Mouse (Mus musculus) spleen, adult 2 months (tissue): ENCODE results near the gene Dcp1b.

ENCODE experiments used
- CTCF ChIP-seq: fragments of 200-500 bp; IDR thresholded peaks from 2 replicates; pipeline ENCODE4 v1.5.1; 2011; ENCODE audit warnings: mild to moderate bottlenecking, inconsistent platforms; ENCODE audit not compliant: insufficient read depth, insufficient read length, insufficient replicate concordance; ENCODE audit errors: extremely low read depth
- POLR2A ChIP-seq: fragments of 200-500 bp; IDR thresholded peaks from 2 replicates; pipeline ENCODE4 v1.6.1; 2011; ENCODE audit warnings: low read depth, low read length, inconsistent platforms

- TF ChIP-seq CTCF, result no peak
- no peak for TF ChIP-seq POLR2A
These were observed 35.5 kb upstream of the Dcp1b start for GRCm38 (mm10) chr6:119139561-119139960.
